Mouse (Mus musculus) brain, embryonic 14.5 days (tissue): ENCODE data around the gene Ntf5. TPM values are rescaled to one million over a fixed set of nuclear protein-coding genes. Genes with fewer than 3 reads are reported as not detected.
"Not testable (repeated sequence)": the region's sequence is repeated elsewhere in the genome, so short reads cannot be mapped to it uniquely, and the experiment has no call there.

Experiments
- DNase-seq: peaks from one replicate; pipeline ENCODE4 v3.0.0-alpha.2; 2011; ENCODE audit warnings: low read depth
- CTCF ChIP-seq: fragments of 200-500 bp; IDR thresholded peaks from 2 replicates; pipeline ENCODE4 v1.5.1; 2012; ENCODE audit warnings: inconsistent platforms, mild to moderate bottlenecking, moderate library complexity, borderline replicate concordance; ENCODE audit not compliant: insufficient read depth, insufficient read length; ENCODE audit errors: extremely low read depth
- POLR2A ChIP-seq: fragments of 200-500 bp; IDR thresholded peaks from 2 replicates; pipeline ENCODE4 v1.6.1; 2012; ENCODE audit warnings: mild to moderate bottlenecking, inconsistent platforms, borderline replicate concordance; ENCODE audit not compliant: poor library complexity, insufficient read depth, insufficient read length, severe bottlenecking; ENCODE audit errors: extremely low read depth
- polyA plus RNA-seq: library from polyadenylated mRNA; depleted of rRNA; stranded (reverse); fragments of >200 nt; gene quantifications from 2 replicates; pipeline ENCODE4 v1.2.3, GENCODE M21; 2012

The Ntf5 gene
- polyA plus RNA-seq, 1 experiment = 0.27 TPM

- no peak for DNase-seq
- TF ChIP-seq POLR2A (no peak), CTCF (no peak)
These were observed 41.1 kb upstream of the Ntf5 start for GRCm38 (mm10) chr7:45372371-45372770.

- DNase-seq = no peak
- no peak for TF ChIP-seq CTCF
- TF ChIP-seq POLR2A = no peak
These were observed 38.9 kb upstream of the Ntf5 start for GRCm38 (mm10) chr7:45374620-45375019.

GRCm38 (mm10) chr7:45376057-45376456, 37.4 kb upstream of the Ntf5 start:
- DNase-seq = peak; percentile 51

DNA sequence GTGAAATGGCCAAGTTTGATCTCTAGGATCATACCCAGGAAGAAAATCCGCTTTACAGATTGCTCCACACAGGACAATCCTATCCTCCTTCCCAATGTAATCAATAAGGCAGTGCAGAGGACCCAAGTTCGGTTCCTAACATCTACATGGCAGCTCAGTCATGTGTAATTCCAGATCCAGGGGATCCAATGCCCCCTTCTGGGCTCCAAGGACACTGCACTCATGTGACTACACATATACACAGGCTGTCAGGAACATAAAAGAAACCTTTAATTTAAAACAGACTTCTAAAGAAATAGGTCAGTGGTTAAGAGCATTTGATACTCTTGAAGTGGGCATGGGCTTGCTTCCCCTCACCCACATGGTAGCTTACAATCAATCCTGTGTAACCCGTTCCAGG, 27.4 kb upstream of the Ntf5 start:
- DNase-seq = no peak
- TF ChIP-seq CTCF (peak; percentile 25; the same call in 1 of the 2 replicates), POLR2A (no peak)

More at GRCm38 (mm10) chr7:45376057-45376456, 37.4 kb upstream of the Ntf5 start:
- TF ChIP-seq CTCF (no peak), POLR2A (no peak)

DNA sequence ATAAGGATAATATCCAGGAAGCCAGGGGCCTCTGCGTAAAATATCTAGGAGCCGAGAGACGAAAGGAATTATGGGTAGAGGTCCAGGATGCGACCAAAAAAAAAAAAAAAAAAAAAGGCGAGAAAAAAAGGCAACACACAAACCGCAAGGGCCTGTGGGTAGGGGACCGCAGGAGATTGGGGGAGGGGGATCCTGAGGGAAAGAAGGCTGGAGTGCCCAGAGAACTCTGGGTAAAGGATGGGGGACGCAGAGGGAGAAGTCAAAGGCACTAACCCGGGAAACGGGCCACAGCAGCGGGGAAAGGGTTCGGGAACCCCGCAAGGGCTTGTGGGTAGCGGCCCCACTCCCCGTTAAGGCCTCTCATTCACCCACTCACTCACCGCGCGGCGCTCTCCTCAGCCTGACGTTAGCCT, 18.4 kb upstream of the Ntf5 start:
- peak; percentile 94 for DNase-seq
- TF ChIP-seq CTCF (no peak), POLR2A (no peak)

DNA sequence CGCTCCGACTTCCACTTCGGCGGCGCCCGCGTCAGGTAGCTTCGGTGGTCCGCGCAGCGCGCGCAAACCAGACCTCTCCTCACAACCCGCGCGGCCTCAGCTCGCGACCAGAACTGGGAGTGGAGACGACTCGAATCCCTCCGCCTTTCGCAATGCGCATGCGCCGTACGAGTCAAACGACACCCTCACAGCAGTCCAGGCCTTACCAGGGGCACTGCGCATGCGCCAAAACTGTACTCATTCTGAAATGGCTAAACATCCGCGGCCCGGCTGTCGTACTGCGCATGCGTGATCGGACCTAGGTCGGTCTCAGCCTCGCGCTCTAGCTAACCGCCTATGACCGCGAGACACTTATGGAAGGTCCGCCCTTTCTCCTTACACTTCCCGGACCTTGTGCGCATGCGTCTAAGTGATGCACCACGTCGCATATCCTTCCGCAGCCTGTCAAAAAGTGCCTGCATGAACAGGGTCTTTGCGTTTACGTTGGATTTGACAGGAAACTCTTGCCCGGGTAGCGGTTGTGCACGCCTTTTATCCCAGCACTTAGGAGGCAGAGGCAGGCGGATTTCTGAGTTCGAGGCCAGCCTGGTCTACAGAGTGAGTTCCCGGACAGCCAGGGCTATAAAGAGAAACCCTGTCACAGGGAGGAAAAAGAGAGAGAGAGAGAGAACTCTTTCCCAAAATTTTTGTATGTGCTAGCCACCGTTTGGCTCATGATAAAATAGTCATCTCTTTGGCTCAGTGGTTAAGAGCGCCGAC, 17.7 kb upstream of the Ntf5 start, which contains the start of gene Snrnp70:
TSS of gene Snrnp70 (minus strand) at position 165 of the 759 bp plus-strand sequence.
- TF ChIP-seq POLR2A = peak; percentile 92
- no peak for TF ChIP-seq CTCF
- DNase-seq = peak; percentile 100

GRCm38 (mm10) chr7:45396337-45396775, 17.1 kb upstream of the Ntf5 start:
- DNase-seq = not testable (repeated sequence)

GRCm38 (mm10) chr7:45396787-45397186, 16.7 kb upstream of the Ntf5 start:
- no peak for TF ChIP-seq POLR2A
- TF ChIP-seq CTCF = no peak
- DNase-seq = no peak

DNA sequence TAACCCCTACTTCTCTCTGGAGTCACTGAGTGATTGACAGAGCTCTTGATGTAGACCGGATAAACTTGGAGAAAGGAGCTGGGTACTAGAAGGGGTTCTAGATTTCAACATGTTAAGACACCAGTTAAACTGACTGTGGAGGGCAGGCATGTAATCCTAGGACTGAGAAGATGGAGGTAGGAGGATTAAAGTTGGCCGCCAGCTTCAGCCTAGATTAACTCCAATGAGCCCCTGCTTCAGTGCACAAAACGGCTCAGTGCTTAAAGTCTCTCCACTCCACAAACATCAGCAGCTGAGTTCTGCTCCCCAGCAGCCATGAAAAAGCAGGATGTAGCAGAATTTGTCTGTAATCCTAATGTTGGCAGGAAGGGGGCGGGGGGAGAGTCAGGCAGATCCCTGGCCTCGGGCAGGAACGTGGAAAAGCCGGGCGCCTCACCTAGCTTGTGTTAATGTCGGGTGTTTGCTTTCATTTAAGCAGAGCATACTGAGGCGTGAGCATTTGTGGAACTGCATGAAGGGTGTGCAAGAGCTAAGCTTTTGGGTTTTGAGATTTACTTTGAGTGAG, 11.9 kb upstream of the Ntf5 start:
- no peak for DNase-seq
- TF ChIP-seq CTCF (no peak), POLR2A (no peak)

- TF ChIP-seq POLR2A = no peak
- peak; percentile 56; the same call in 1 of the 2 replicates for TF ChIP-seq CTCF
- DNase-seq = peak; percentile 69
These were observed 9.8 kb upstream of the Ntf5 start for GRCm38 (mm10) chr7:45403532-45404261.
